Mouse (Mus musculus): Measurements from ENCODE around the gene Kirrel3. TPM values are rescaled to one million over a fixed set of nuclear protein-coding genes. Genes with fewer than 3 reads are reported as not detected.

The Kirrel3 gene
- polyA plus RNA-seq, 1 experiment from 2014 or later, result 54.0 TPM

DNA sequence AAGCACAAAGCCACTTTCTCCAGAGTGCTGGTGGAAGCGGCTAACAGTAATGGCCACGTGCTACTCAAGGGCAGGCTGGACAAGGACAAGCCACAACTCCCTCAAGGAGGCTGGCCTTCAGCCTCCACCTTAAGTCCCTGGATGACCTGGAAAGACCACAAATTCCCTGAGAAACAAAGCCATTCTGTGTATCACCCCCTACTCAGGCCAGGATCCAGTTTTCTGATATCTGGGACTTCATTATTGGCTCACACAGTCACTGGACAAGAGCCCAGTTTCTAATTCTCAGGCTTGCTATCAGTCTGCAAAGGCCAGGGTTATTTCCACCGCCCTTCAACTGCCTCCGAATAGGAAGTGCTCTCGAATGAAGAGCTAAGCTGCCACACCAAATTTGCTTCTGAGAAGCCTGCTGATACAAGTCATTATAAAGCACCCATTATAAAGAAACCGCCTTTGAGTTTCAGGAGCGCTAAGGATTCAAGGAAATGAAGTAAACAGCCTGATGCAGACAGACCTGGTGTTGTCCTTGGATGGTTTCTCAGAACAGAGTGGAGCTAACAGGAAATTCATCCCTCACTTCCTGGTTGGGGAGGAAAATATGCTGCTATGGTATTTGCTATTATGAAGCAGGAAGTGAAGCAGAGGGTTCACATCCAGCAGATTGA lies 553.4 kb downstream of the Kirrel3 start:
- Histone ChIP-seq H3K27me3 (ENCODE audit: control insufficient read depth, insufficient read depth, low read depth, low read length) (no peaks in the 10 kb centered on the region), H3K9ac (ENCODE audit: low read depth, low read length) (no peak overlapping the region), H3K4me3 (ENCODE audit: low read depth, low read length) (no peak overlapping the region), H3K36me3 (ENCODE audit: control insufficient read depth, insufficient read depth, low read length) (no peaks in the 10 kb centered on the region; the same call in 1 of the 2 replicates), H3K9me3 (replicated peaks; ENCODE audit: control insufficient read depth, low read length, poor library complexity, severe bottlenecking) (no peaks in the 10 kb centered on the region), H3K4me1 (ENCODE audit: control insufficient read depth, insufficient read depth, low read length) (no peaks in the 10 kb centered on the region), H3K27ac (ENCODE audit: low read length) (peak overlapping the region; percentile 23; the same call in 1 of the 2 replicates), H3K4me2 (ENCODE audit: low read length) (no peak overlapping the region)
- no peak for ATAC-seq
- WGBS, result 50% methylated on average over 7 of the region's 7 CpGs

DNA sequence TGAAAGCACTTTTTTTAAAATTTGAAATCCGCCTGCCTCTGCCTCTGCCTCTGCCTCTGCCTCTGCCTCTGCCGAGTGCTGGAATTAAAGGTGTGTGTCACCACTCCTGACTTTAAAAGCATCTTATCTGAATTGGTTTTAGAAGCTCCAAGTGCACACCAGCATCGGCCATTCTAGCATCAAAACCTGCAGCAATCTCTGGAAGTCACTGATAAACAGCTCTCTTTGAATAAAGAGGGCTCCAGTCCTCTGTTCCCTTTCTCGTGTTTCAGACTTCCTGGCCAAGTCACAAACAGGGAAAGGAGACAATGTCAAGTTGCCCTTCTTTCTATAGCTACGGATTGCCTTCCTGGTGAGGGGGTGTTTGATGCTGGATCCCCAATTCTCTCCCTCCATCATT lies 554.2 kb downstream of the Kirrel3 start:
- H3K9me3 ChIP-seq (replicated peaks; ENCODE audit: control insufficient read depth, low read length, poor library complexity, severe bottlenecking), result no peaks in the 10 kb centered on the region
- no peak overlapping the region for H3K27ac ChIP-seq (ENCODE audit: low read length)
- 67% methylated on average over 5 of the region's 5 CpGs for WGBS
- H3K4me2 ChIP-seq (ENCODE audit: low read length), result no peak overlapping the region
- ATAC-seq, result no peak
- H3K9ac ChIP-seq (ENCODE audit: low read depth, low read length), result no peak overlapping the region
- H3K4me1 ChIP-seq (ENCODE audit: control insufficient read depth, insufficient read depth, low read length), result no peaks in the 10 kb centered on the region; the same call in 1 of the 2 replicates
- H3K27me3 ChIP-seq (ENCODE audit: control insufficient read depth, insufficient read depth, low read depth, low read length), result no peaks in the 10 kb centered on the region
- H3K4me3 ChIP-seq (ENCODE audit: low read depth, low read length), result no peak overlapping the region
- H3K36me3 ChIP-seq (ENCODE audit: control insufficient read depth, insufficient read depth, low read length), result no peaks in the 10 kb centered on the region; the same call in 1 of the 2 replicates

DNA sequence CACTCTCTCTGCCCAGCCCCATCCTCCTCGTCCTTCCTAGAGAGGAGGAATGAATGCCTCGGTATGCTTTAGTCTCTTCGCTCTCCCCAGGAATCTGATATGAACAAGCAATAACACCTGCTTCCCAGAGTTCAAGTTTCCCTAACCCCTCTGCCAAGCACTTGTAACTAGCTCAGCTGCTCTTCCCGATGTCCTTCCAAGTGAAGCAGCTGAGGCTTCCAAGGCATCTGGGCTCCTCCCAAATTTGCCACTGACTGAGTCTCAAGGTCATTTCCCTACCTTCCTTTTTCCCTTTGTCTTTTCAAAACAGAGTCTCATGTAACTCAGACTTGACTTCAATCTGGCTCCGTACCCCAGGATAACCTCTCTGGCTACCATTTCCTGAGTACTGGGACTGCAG lies 555.8 kb downstream of the Kirrel3 start:
- H3K4me2 ChIP-seq (ENCODE audit: low read length), result no peak overlapping the region
- WGBS, result 78% methylated on average over 5 of the region's 5 CpGs
- H3K27ac ChIP-seq (ENCODE audit: low read length), result no peak overlapping the region
- no peak for ATAC-seq
- H3K9ac ChIP-seq (ENCODE audit: low read depth, low read length), result no peak overlapping the region
- no peaks in the 10 kb centered on the region for H3K36me3 ChIP-seq (ENCODE audit: control insufficient read depth, insufficient read depth, low read length)
- H3K4me1 ChIP-seq (ENCODE audit: control insufficient read depth, insufficient read depth, low read length), result no peaks in the 10 kb centered on the region; the same call in 1 of the 2 replicates
- no peak overlapping the region for H3K4me3 ChIP-seq (ENCODE audit: low read depth, low read length)
- H3K9me3 ChIP-seq (replicated peaks; ENCODE audit: control insufficient read depth, low read length, poor library complexity, severe bottlenecking), result no peaks in the 10 kb centered on the region
- no peaks in the 10 kb centered on the region for H3K27me3 ChIP-seq (ENCODE audit: control insufficient read depth, insufficient read depth, low read depth, low read length)

DNA sequence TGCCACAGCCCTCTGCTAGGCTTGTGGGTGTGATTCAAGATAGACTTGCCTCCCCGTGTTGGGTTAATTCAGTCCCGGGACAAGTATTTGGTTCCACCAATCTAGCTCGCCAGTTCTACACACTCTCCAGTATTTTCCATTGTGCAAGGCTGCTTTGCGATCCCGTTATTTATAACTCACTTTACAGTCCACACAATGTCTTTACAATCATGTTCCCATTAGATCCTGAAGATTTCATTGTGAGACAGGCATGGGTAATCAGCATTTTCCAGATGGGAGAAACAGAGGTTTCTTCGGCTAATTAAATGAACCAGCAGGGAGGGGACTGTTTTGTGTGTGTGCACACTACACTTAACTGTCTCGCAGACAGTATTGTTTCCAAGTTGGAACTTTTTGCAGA lies 557.9 kb downstream of the Kirrel3 start:
- Histone ChIP-seq H3K36me3 (ENCODE audit: control insufficient read depth, insufficient read depth, low read length) (no peaks in the 10 kb centered on the region; the same call in 1 of the 2 replicates), H3K27ac (ENCODE audit: low read length) (no peak overlapping the region), H3K27me3 (ENCODE audit: control insufficient read depth, insufficient read depth, low read depth, low read length) (no peaks in the 10 kb centered on the region), H3K4me3 (ENCODE audit: low read depth, low read length) (no peak overlapping the region), H3K4me1 (ENCODE audit: control insufficient read depth, insufficient read depth, low read length) (no peaks in the 10 kb centered on the region; the same call in 1 of the 2 replicates), H3K9me3 (replicated peaks; ENCODE audit: control insufficient read depth, low read length, poor library complexity, severe bottlenecking) (no peaks in the 10 kb centered on the region), H3K9ac (ENCODE audit: low read depth, low read length) (no peak overlapping the region), H3K4me2 (ENCODE audit: low read length) (no peak overlapping the region)
- 48% methylated on average over 7 of the region's 7 CpGs for WGBS
- no peak for ATAC-seq

DNA sequence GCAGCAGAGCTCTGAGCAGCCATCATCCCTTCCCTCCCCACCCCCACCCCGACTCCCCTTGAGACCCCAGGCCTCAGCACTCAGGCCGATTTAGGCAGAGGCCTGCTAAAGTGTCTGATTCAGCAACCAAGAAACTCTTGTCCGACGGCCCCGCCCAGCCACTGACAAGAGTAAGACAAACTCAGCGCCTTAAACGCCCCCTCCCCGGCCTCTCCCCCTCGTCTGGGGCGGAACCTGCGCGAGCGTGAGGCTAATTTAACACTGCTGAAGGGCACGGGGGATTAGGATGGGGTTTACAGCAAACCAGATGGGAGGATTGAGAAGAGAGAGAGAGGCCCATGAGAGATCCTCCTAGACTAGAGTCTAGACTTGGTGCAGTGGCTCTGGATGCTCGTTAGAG lies 558.8 kb downstream of the Kirrel3 start:
- H3K4me3 ChIP-seq (ENCODE audit: low read depth, low read length), result no peak overlapping the region
- no peak overlapping the region for H3K9ac ChIP-seq (ENCODE audit: low read depth, low read length)
- H3K36me3 ChIP-seq (ENCODE audit: control insufficient read depth, insufficient read depth, low read length), result no peaks in the 10 kb centered on the region; the same call in 1 of the 2 replicates
- no peaks in the 10 kb centered on the region; the same call in 1 of the 2 replicates for H3K4me1 ChIP-seq (ENCODE audit: control insufficient read depth, insufficient read depth, low read length)
- 6% methylated on average over 15 of the region's 15 CpGs for WGBS
- H3K4me2 ChIP-seq (ENCODE audit: low read length), result no peak overlapping the region
- H3K27ac ChIP-seq (ENCODE audit: low read length), result no peak overlapping the region
- no peaks in the 10 kb centered on the region for H3K27me3 ChIP-seq (ENCODE audit: control insufficient read depth, insufficient read depth, low read depth, low read length)
- ATAC-seq, result no peak
- no peaks in the 10 kb centered on the region for H3K9me3 ChIP-seq (replicated peaks; ENCODE audit: control insufficient read depth, low read length, poor library complexity, severe bottlenecking)

DNA sequence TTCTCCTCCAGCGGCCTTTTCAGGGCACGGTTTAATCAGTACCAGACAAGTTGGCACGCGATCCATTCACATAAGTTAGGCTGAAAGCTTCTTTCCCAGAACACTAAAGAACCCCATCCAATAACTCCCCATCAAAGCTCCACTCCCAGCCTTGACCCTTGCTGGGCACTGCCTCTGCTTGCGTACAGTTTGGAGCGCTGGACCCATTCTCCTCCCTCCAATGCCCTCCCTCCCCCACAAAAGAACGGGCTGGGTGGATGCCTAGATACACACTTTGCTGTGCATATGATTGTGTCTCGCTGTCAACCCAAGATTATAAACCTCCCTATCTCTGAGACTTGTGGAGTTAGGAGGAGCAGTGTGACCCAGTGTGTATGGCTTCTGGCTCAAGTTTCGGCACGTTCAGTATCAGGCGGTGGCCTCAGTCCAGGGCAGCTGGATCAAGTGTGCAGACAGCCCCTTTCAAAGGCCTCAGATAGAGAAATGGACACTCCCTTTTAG lies 559.4 kb downstream of the Kirrel3 start:
- Histone ChIP-seq H3K27ac (ENCODE audit: low read length) (no peak overlapping the region), H3K4me2 (ENCODE audit: low read length) (no peak overlapping the region), H3K27me3 (ENCODE audit: control insufficient read depth, insufficient read depth, low read depth, low read length) (no peaks in the 10 kb centered on the region), H3K36me3 (ENCODE audit: control insufficient read depth, insufficient read depth, low read length) (no peaks in the 10 kb centered on the region; the same call in 1 of the 2 replicates), H3K4me1 (ENCODE audit: control insufficient read depth, insufficient read depth, low read length) (no peaks in the 10 kb centered on the region; the same call in 1 of the 2 replicates), H3K9me3 (replicated peaks; ENCODE audit: control insufficient read depth, low read length, poor library complexity, severe bottlenecking) (no peaks in the 10 kb centered on the region), H3K4me3 (ENCODE audit: low read depth, low read length) (no peak overlapping the region), H3K9ac (ENCODE audit: low read depth, low read length) (no peak overlapping the region)
- WGBS, result 68% methylated on average over 11 of the region's 11 CpGs
- peak; percentile 27; the same call in 1 of the 2 replicates for ATAC-seq

DNA sequence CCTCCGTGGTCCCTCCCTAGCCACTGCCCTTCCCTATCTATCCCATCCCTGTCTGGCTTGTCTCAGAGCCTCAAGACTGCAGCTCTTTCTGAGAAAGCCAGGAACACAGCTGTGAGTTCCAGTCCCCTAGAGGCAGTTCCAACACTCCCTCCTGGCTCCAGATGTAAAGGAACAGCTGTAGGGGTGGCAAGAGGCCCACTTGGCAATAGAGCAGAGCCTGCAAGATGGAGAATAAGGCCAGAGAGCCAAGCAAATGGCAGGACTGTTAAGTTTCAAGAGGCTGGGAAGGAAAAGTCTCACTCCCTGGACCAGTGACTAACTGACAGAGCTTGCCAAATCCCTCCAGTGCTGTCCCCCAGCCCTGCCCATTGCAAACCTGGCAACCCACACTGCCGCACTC lies 560.1 kb downstream of the Kirrel3 start:
- no peaks in the 10 kb centered on the region; the same call in 1 of the 2 replicates for H3K36me3 ChIP-seq (ENCODE audit: control insufficient read depth, insufficient read depth, low read length)
- no peaks in the 10 kb centered on the region for H3K9me3 ChIP-seq (replicated peaks; ENCODE audit: control insufficient read depth, low read length, poor library complexity, severe bottlenecking)
- no peak overlapping the region for H3K4me2 ChIP-seq (ENCODE audit: low read length)
- no peak overlapping the region for H3K27ac ChIP-seq (ENCODE audit: low read length)
- 85% methylated on average over 2 of the region's 2 CpGs for WGBS
- H3K9ac ChIP-seq (ENCODE audit: low read depth, low read length), result no peak overlapping the region
- 0 out of 2 replicates have a peak, but pooled peaks have one; percentile 2 for ATAC-seq
- H3K4me1 ChIP-seq (ENCODE audit: control insufficient read depth, insufficient read depth, low read length), result no peaks in the 10 kb centered on the region; the same call in 1 of the 2 replicates
- H3K27me3 ChIP-seq (ENCODE audit: control insufficient read depth, insufficient read depth, low read depth, low read length), result no peaks in the 10 kb centered on the region
- H3K4me3 ChIP-seq (ENCODE audit: low read depth, low read length), result no peak overlapping the region

DNA sequence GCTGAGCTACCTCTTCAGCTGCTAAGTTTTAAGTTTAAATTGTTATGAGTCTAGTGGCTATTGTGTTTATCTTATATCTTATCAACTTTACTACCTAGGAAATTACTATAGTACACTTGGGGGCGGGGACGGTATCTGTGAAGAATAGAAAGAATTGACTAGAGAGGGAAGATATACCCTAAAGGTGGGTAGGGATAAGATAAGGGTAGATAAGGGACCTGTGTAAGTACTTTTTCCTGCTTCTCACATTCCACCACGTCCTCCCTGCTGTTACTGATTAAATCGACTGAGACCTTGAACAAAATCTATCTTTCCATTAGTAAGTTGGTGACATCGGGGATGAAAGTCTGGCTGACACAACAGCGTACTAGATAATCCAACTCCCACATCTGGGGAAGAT lies 562.8 kb downstream of the Kirrel3 start:
- H3K4me3 ChIP-seq (ENCODE audit: low read depth, low read length), result no peak overlapping the region
- 92% methylated on average over 6 of the region's 6 CpGs for WGBS
- ATAC-seq, result no peak
- peaks cover 5% of the 10 kb centered on the region; the same call in 1 of the 2 replicates for H3K36me3 ChIP-seq (ENCODE audit: control insufficient read depth, insufficient read depth, low read length)
- H3K4me2 ChIP-seq (ENCODE audit: low read length), result no peak overlapping the region
- H3K9me3 ChIP-seq (replicated peaks; ENCODE audit: control insufficient read depth, low read length, poor library complexity, severe bottlenecking), result no peaks in the 10 kb centered on the region
- no peaks in the 10 kb centered on the region for H3K27me3 ChIP-seq (ENCODE audit: control insufficient read depth, insufficient read depth, low read depth, low read length)
- no peak overlapping the region for H3K27ac ChIP-seq (ENCODE audit: low read length)
- H3K9ac ChIP-seq (ENCODE audit: low read depth, low read length), result no peak overlapping the region
- H3K4me1 ChIP-seq (ENCODE audit: control insufficient read depth, insufficient read depth, low read length), result no peaks in the 10 kb centered on the region; the same call in 1 of the 2 replicates

DNA sequence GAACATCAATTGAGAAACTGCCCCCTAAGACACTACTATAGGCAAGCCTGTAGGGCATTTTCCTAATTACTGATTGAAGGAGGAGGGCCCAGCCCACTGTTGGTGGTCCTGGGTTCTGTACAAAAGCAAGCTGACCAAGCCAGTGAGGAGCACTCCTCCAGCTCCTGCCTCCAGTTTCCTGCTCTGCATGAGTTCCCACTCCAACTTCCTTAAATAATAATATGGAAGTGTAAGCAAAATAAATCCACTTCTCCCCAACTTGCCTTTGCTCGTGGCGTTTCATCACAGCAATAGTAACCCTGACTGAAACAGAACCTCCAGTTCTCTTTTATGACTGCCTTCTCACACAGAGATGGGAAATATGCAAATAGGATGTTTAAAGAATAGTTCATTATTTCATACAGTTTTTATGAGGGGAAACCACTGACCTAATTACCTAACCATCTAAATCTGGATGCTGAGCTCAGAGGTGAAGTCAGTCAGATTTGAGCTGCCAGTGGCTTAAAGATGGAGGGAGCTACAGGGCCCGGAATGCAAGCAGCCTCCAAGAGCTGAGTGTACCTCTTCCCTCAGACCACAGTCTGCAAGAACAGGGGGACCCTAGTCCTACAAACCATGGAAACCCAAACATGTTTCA lies 564.3 kb downstream of the Kirrel3 start:
- 84% methylated on average over 3 of the region's 3 CpGs for WGBS
- no peak overlapping the region for H3K27ac ChIP-seq (ENCODE audit: low read length)
- no peaks in the 10 kb centered on the region for H3K27me3 ChIP-seq (ENCODE audit: control insufficient read depth, insufficient read depth, low read depth, low read length)
- H3K4me3 ChIP-seq (ENCODE audit: low read depth, low read length), result no peak overlapping the region
- no peaks in the 10 kb centered on the region for H3K9me3 ChIP-seq (replicated peaks; ENCODE audit: control insufficient read depth, low read length, poor library complexity, severe bottlenecking)
- ATAC-seq, result no peak
- H3K4me1 ChIP-seq (ENCODE audit: control insufficient read depth, insufficient read depth, low read length), result no peaks in the 10 kb centered on the region
- H3K4me2 ChIP-seq (ENCODE audit: low read length), result no peak overlapping the region
- no peak overlapping the region for H3K9ac ChIP-seq (ENCODE audit: low read depth, low read length)
- H3K36me3 ChIP-seq (ENCODE audit: control insufficient read depth, insufficient read depth, low read length), result peaks cover 5% of the 10 kb centered on the region; the same call in 1 of the 2 replicates

All from midbrain, embryonic 16.5 days (tissue).